Mouse (Mus musculus): Measurements from ENCODE around the gene Lnpk.

GRCm38 (mm10) chr2:74488443-74488842 lies 90.8 kb downstream of the Lnpk start:
- TF ChIP-seq HCFC1 (IDR thresholded peaks at IDR 0.05; ENCODE audit: borderline replicate concordance, insufficient read depth, low read length) (no peak), ZNF384 (IDR thresholded peaks at IDR 0.05; ENCODE audit: low read depth, low read length) (no peak), CHD2 (IDR thresholded peaks at IDR 0.05; ENCODE audit: low read depth, low read length) (no peak), ZC3H11A (IDR thresholded peaks at IDR 0.05; ENCODE audit: borderline replicate concordance, low read depth, low read length) (no peak), MAFK (IDR thresholded peaks at IDR 0.05; ENCODE audit: insufficient read depth, low read depth, low read length) (no peak)

All from ES-E14 (cell line).